Mouse (Mus musculus): Measurements from ENCODE around the gene Clec2d. TPM values are rescaled to one million over a fixed set of nuclear protein-coding genes. Genes with fewer than 3 reads are reported as not detected.

The Clec2d gene
- polyA plus RNA-seq, 1 experiment from 2014 or later = 0.58 TPM

DNA sequence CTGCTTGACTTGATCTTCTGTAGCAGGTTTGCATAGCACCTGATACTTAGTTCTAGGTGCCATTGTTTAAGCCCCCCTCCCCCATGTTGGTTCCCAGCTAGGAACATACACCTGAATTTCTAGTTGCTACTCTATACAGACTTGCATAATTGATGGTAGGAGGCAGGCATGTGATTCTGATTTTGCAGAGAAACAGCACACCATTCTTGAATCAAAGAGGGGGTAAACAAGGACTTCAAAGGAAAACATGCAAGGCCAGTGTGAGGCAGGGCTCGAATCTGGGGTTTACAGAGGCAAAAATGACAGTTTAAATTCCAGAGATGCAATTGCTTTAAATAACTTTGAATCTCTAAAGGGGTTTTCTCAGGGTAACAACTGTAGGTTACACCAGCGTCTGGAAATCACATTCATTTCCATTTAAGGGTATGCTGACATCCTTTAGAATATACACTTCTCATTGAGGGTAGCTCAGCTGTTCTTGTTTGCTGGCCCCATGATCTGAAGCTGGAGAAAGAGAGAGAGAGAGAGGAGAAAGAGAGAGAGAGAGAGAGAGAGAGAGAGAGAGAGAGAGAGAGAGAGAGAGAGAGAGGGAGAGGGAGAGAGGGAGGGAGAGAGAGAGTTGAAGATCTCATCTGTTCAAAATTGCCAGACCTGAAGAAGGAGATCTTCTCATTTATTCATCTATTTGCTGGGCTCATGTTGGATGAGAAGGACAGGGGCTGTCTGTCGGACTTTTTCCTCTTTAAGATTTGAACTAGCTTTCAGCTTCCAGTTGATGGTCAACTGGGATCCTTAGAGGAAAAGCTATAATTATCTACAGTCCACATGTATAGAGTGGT is 48.7 kb downstream of the Clec2d start:
- Histone ChIP-seq H3K27ac (ENCODE audit: low read depth, low read length) (peak overlapping the region; percentile 77), H3K36me3 (ENCODE audit: control insufficient read depth, insufficient read depth, low read length) (no peaks in the 10 kb centered on the region), H3K9ac (ENCODE audit: low read depth, low read length) (no peak overlapping the region), H3K27me3 (ENCODE audit: control insufficient read depth, insufficient read depth, low read length) (no peaks in the 10 kb centered on the region), H3K4me2 (replicated peaks; ENCODE audit: low read depth, low read length) (no peak overlapping the region), H3K4me1 (ENCODE audit: control insufficient read depth, insufficient read depth, low read length) (no peaks in the 10 kb centered on the region), H3K9me3 (ENCODE audit: control insufficient read depth, low read length) (no peaks in the 10 kb centered on the region), H3K4me3 (ENCODE audit: low read length) (no peak overlapping the region)
- ATAC-seq (ENCODE audit: low FRiP score, low TSS enrichment) = no peak
- 50% methylated on average over 3 of the region's 3 CpGs for WGBS

DNA sequence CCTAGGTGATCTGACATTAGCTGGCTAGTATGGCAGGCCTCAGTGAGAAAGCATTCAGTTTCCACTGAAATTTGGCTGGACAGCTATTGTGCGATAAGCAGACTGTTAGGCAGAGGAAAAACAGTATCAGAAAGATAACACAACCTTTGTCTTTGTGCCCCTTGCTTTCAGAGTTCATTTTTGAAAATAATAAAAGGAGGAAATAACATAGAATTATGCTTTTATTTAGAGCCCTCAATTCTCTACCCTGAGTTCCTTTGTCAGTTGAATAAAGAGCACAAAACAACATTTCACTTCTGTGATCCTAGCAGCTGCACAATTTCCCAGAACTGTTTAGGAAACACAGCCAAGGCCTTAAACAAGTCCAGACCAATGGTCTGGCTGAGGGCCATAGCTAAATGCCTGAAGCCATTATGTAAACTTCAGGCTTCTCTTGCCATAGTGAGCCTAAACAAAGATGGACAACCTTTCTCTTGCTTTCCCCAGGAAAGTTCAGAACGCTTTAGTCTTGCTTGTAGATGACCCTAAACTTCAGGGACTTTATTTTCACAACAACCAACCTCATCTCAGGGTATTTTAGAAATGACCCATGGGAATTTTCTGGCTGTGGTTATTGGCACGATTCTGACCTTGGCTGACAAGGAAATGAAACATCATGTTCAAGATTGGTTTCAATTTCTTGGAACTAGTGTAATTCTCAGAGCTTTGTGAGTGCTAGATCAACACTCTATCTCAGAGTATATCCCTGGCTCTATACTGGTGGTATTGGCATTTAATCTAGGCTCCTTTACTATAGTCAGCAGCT is 49.6 kb downstream of the Clec2d start:
- Histone ChIP-seq H3K9ac (ENCODE audit: low read depth, low read length) (no peak overlapping the region), H3K36me3 (ENCODE audit: control insufficient read depth, insufficient read depth, low read length) (no peaks in the 10 kb centered on the region), H3K4me2 (replicated peaks; ENCODE audit: low read depth, low read length) (no peak overlapping the region), H3K27me3 (ENCODE audit: control insufficient read depth, insufficient read depth, low read length) (no peaks in the 10 kb centered on the region), H3K27ac (ENCODE audit: low read depth, low read length) (peak overlapping the region; percentile 81), H3K4me3 (ENCODE audit: low read length) (no peak overlapping the region), H3K4me1 (ENCODE audit: control insufficient read depth, insufficient read depth, low read length) (no peaks in the 10 kb centered on the region), H3K9me3 (ENCODE audit: control insufficient read depth, low read length) (no peaks in the 10 kb centered on the region)
- ATAC-seq (ENCODE audit: low FRiP score, low TSS enrichment) = peak; percentile 74; the same call in 1 of the 2 replicates
- WGBS = 58% methylated on average over 3 of the region's 3 CpGs

DNA sequence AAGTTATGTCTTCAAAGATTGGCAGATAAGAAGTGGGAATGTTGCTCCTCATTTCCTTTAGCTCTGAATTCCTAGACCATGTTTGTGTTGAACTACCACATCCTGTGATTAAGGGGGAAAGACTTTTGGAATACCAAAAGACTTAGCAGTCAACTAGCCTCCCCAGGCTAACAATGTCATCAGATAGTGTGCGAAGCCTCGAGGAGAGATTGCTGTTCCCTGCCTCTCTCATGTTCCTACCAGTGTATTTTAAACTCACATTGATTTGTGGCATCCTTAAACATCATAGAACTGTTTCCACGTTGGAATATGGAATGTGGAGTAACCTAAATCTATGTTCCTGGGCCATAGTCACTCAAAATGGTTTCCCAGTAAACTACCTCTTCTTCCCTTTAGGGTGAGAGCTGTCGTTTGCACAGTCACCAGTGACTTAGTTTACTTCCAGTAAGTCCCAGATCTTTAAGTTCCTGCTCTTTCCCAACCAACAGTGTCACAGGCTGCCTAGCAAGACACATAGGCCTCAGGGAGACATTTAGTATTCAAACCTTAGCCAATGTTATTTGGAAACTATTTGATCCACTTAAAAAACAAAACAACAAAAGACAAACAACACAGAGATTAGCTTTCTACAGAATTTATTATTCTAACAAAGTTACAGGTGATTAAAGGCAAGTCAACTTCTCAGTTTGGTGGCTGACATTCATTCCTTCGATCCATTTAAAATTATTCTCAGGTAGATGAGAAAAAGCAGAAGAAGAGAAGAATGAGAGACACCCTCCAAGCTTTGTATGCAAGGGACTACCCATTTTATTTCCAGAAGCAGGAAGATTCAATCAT is 51.8 kb downstream of the Clec2d start:
- H3K9me3 ChIP-seq (ENCODE audit: control insufficient read depth, low read length) = no peaks in the 10 kb centered on the region
- H3K27me3 ChIP-seq (ENCODE audit: control insufficient read depth, insufficient read depth, low read length) = no peaks in the 10 kb centered on the region
- no peaks in the 10 kb centered on the region for H3K4me1 ChIP-seq (ENCODE audit: control insufficient read depth, insufficient read depth, low read length)
- WGBS = 76% methylated on average over 5 of the region's 5 CpGs
- H3K4me2 ChIP-seq (replicated peaks; ENCODE audit: low read depth, low read length) = no peak overlapping the region
- H3K36me3 ChIP-seq (ENCODE audit: control insufficient read depth, insufficient read depth, low read length) = no peaks in the 10 kb centered on the region
- no peak for ATAC-seq (ENCODE audit: low FRiP score, low TSS enrichment)
- no peak overlapping the region for H3K27ac ChIP-seq (ENCODE audit: low read depth, low read length)
- no peak overlapping the region for H3K9ac ChIP-seq (ENCODE audit: low read depth, low read length)
- no peak overlapping the region for H3K4me3 ChIP-seq (ENCODE audit: low read length)

- 78% methylated on average over 9 of the region's 9 CpGs for WGBS
- Histone ChIP-seq H3K4me3 (ENCODE audit: low read length) (no peak overlapping the region), H3K4me2 (replicated peaks; ENCODE audit: low read depth, low read length) (no peak overlapping the region), H3K27ac (ENCODE audit: low read depth, low read length) (no peak overlapping the region), H3K9me3 (ENCODE audit: control insufficient read depth, low read length) (no peaks in the 10 kb centered on the region), H3K9ac (ENCODE audit: low read depth, low read length) (no peak overlapping the region), H3K36me3 (ENCODE audit: control insufficient read depth, insufficient read depth, low read length) (no peaks in the 10 kb centered on the region), H3K27me3 (ENCODE audit: control insufficient read depth, insufficient read depth, low read length) (no peaks in the 10 kb centered on the region), H3K4me1 (ENCODE audit: control insufficient read depth, insufficient read depth, low read length) (no peaks in the 10 kb centered on the region)
- ATAC-seq (ENCODE audit: low FRiP score, low TSS enrichment) = no peak
These were observed 52.4 kb downstream of the Clec2d start for GRCm38 (mm10) chr6:129232842-129233205.

GRCm38 (mm10) chr6:129233366-129233954 is 53.0 kb downstream of the Clec2d start:
- Histone ChIP-seq H3K9me3 (ENCODE audit: control insufficient read depth, low read length) (no peaks in the 10 kb centered on the region), H3K9ac (ENCODE audit: low read depth, low read length) (no peak overlapping the region), H3K36me3 (ENCODE audit: control insufficient read depth, insufficient read depth, low read length) (no peaks in the 10 kb centered on the region), H3K27me3 (ENCODE audit: control insufficient read depth, insufficient read depth, low read length) (no peaks in the 10 kb centered on the region), H3K4me1 (ENCODE audit: control insufficient read depth, insufficient read depth, low read length) (no peaks in the 10 kb centered on the region), H3K4me3 (ENCODE audit: low read length) (no peak overlapping the region), H3K27ac (ENCODE audit: low read depth, low read length) (no peak overlapping the region), H3K4me2 (replicated peaks; ENCODE audit: low read depth, low read length) (no peak overlapping the region)
- no peak for ATAC-seq (ENCODE audit: low FRiP score, low TSS enrichment)
- WGBS = 82% methylated on average over 6 of the region's 6 CpGs

DNA sequence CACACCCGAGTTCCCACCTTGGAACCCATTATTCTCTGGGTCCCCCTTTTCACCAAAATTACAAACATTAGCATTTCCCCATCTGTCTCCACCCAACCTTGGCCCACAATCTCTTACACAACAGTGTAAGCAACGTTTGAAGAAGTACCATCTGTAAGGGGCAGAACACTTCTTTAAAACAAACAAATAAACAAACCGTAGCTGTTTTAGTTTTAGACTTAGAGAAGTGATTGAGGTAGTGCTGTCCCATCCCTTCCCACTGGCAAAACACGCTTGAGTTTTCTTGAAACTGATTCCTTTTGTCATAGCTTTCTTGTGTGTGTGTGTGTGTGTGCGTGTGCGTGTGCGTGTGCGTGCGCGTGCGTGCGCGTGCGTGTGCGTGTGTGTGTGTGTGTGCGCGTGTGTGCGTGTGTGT is 53.5 kb downstream of the Clec2d start:
- ATAC-seq (ENCODE audit: low FRiP score, low TSS enrichment) = no peak
- Histone ChIP-seq H3K27ac (ENCODE audit: low read depth, low read length) (no peak overlapping the region), H3K36me3 (ENCODE audit: control insufficient read depth, insufficient read depth, low read length) (no peaks in the 10 kb centered on the region), H3K27me3 (ENCODE audit: control insufficient read depth, insufficient read depth, low read length) (no peaks in the 10 kb centered on the region), H3K9ac (ENCODE audit: low read depth, low read length) (no peak overlapping the region), H3K4me3 (ENCODE audit: low read length) (no peak overlapping the region), H3K4me2 (replicated peaks; ENCODE audit: low read depth, low read length) (no peak overlapping the region), H3K9me3 (ENCODE audit: control insufficient read depth, low read length) (no peaks in the 10 kb centered on the region), H3K4me1 (ENCODE audit: control insufficient read depth, insufficient read depth, low read length) (no peaks in the 10 kb centered on the region)
- WGBS = 92% methylated on average over 13 of the region's 18 CpGs

DNA sequence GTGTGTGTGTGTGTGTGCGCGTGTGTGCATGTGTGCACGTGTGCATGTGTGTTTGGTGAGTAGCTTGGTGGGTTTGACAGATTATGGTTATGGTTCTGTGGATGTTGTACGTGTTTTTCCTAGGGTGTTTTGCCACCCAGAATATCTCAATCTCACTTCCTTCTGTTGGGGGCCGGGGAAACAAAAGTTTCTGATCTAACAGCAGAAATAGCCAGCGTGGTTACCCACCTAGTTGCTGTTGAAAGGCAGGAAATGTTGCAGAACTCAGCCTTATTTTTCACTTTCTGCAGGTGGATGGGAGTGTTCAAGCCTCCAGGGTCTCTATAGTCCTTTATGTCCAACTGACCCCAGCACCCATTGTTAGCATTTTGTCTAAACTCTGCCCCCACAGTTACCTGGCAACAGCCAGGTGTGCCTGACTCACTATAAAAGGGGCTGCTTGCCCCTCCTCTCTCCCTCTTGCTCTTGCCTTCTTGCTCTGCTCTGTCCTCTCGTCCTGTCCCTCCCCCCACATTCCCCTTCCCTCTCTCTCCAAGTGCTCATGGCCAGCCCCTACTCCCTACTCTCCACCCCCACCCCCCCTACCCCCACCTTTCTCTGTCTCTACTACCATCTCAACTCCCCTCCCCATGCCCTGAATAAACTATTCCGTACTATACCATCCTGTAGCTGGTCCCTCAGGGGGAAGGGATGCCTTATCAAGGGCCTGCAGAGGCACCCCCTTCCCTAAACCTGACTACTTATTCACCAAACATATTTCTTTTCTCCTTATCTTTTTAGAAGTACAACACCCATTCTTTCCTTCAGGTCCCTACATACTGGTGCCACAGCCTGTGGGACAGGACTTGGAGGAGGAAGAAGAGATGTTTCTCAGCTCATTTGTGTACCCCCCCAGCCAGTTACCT is 54.3 kb downstream of the Clec2d start:
- Histone ChIP-seq H3K9me3 (ENCODE audit: control insufficient read depth, low read length) (no peaks in the 10 kb centered on the region), H3K4me2 (replicated peaks; ENCODE audit: low read depth, low read length) (no peak overlapping the region), H3K4me3 (ENCODE audit: low read length) (no peak overlapping the region), H3K27me3 (ENCODE audit: control insufficient read depth, insufficient read depth, low read length) (no peaks in the 10 kb centered on the region), H3K4me1 (ENCODE audit: control insufficient read depth, insufficient read depth, low read length) (no peaks in the 10 kb centered on the region), H3K36me3 (ENCODE audit: control insufficient read depth, insufficient read depth, low read length) (no peaks in the 10 kb centered on the region), H3K9ac (ENCODE audit: low read depth, low read length) (no peak overlapping the region), H3K27ac (ENCODE audit: low read depth, low read length) (no peak overlapping the region)
- ATAC-seq (ENCODE audit: low FRiP score, low TSS enrichment) = no peak
- 74% methylated on average over 8 of the region's 8 CpGs for WGBS

Measured in kidney, embryonic 14.5 days (tissue).